Mouse (Mus musculus) lung, postnatal 0 days (tissue): ENCODE measurements around the gene Tcl1b4.

Experiments used
- CTCF ChIP-seq: IDR thresholded peaks from 2 replicates; pipeline ENCODE4 v1.5.1; 2016; ENCODE audit warnings: antibody characterized with exemption, mild to moderate bottlenecking
- EP300 ChIP-seq: IDR thresholded peaks from 2 replicates; pipeline ENCODE4 v1.6.1; 2016; ENCODE audit warnings: antibody characterized with exemption, mild to moderate bottlenecking, control low read depth

DNA sequence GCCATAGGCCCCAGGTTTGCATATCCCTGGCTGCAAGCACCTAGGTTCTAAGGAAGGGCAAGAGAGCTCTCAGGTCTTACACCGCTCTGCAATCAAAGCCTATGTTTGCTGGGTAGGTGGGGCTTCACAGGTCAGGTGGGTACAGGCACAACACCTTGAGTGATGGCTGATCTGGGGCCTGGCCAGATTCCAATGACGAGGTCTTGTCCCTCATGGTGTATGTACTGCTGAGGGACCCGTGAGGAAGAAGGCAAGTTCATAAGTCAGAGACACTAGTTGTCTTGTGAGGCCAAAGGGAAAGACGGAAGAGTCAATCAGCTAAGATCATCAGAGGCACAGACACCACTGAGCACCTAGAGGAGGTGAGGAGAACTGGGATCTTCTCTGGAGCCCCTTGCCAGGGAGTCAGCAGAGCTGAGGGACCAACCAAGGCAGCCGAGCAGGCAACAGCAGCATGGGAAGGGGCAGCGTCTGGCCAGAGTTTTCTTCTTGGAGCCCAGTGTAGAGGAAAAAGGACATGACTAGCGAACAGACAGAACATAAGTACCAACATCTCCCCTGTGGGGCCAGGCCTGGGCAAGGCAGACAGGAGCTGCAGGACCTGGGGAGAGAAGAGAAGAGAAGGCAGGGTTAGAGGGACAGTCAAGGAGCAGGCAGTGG is 15.5 kb downstream of the Tcl1b4 start:
- TF ChIP-seq CTCF (no peak), EP300 (no peak)
